18 mouse cellular contexts compared by ENCODE assay signal in genomic region chr7:68097081-68097836, GRCm38 (mm10).
DNase-seq lines count a peak whose midpoint lies in the region; ATAC-seq and TF ChIP-seq lines count a peak whose summit lies in the region.
"Had no signal": no experiment of that assay in that cellular context is flagged by ENCODE, and none has a peak within 500 bp of the region (broad histone marks: within the 10 kb centered on the region; RNA-seq: fewer than 3 reads in every experiment).

No protein-coding gene starts in this region.

- DNase-seq in heart, postnatal 10 days, result no peak
- DNase-seq in liver, postnatal 0 days, result no peak
- no peak for DNase-seq in liver, embryonic 11.5 days (ENCODE audit: low spot score)
- no peak for DNase-seq in left cerebral cortex, postnatal 14 days (ENCODE audit: low spot score in 2 of 2)
- DNase-seq: cerebellum, adult 18-20 months; gastrocnemius, postnatal 25 days; lung, adult 2 months; lung, postnatal 4 days; thymus, adult 2 months had no signal

- TF ChIP-seq CTCF in liver, postnatal 0 days (IDR thresholded peaks at IDR 0.05; ENCODE audit: low read depth), result no peak

- 73% methylated on average over 7 of the region's 7 CpGs for WGBS in heart, embryonic 13.5 days
- WGBS in liver, postnatal 0 days (ENCODE audit: insufficient replicate concordance), result 81% methylated on average over 7 of the region's 7 CpGs
- WGBS in liver, embryonic 11.5 days, result 86% methylated on average over 7 of the region's 7 CpGs
- 68% methylated on average over 7 of the region's 7 CpGs for WGBS in kidney, embryonic 15.5 days

- ATAC-seq in heart, embryonic 13.5 days (ENCODE audit: extremely low read depth, insufficient number of reproducible peaks, low FRiP score, low TSS enrichment), result no peak
- peak; percentile 40 for ATAC-seq in liver, postnatal 0 days
- no peak for ATAC-seq in liver, embryonic 11.5 days (replicated peaks; ENCODE audit: low FRiP score)
- 0 out of 2 replicates have a peak, but pooled peaks have one; percentile 27 for ATAC-seq in kidney, embryonic 15.5 days (replicated peaks; ENCODE audit: low FRiP score)
- no peak for ATAC-seq in erythroid progenitor cell, adult 5-6 weeks (replicated peaks; ENCODE audit: low FRiP score, poor library complexity, severe bottlenecking)

- no peak for TF ChIP-seq EP300 in liver, postnatal 0 days (IDR thresholded peaks at IDR 0.05; ENCODE audit: low read depth)

- no peaks in the 10 kb centered on the region for H3K27me3 ChIP-seq in heart, embryonic 13.5 days (replicated peaks)
- H3K27me3 ChIP-seq in liver, postnatal 0 days (ENCODE audit: insufficient read depth, low read length), result peaks cover 36% of the 10 kb centered on the region
- no peaks in the 10 kb centered on the region for H3K27me3 ChIP-seq in liver, embryonic 11.5 days (replicated peaks; ENCODE audit: control insufficient read depth, insufficient read depth, low read length)
- no peaks in the 10 kb centered on the region for H3K27me3 ChIP-seq in kidney, embryonic 15.5 days
- H3K27me3 ChIP-seq: limb, embryonic 13.5 days; neural tube, embryonic 13.5 days; stomach, embryonic 15.5 days had no signal

- H3K4me2 ChIP-seq in heart, embryonic 13.5 days, result no peak overlapping the region
- H3K4me2 ChIP-seq in liver, postnatal 0 days (ENCODE audit: low read depth, low read length), result no peak overlapping the region
- no peak overlapping the region for H3K4me2 ChIP-seq in liver, embryonic 11.5 days
- no peak overlapping the region for H3K4me2 ChIP-seq in kidney, embryonic 15.5 days
- H3K4me2 ChIP-seq: limb, embryonic 13.5 days; midbrain, embryonic 11.5 days; neural tube, embryonic 13.5 days; stomach, embryonic 15.5 days had no signal

- H3K36me3 ChIP-seq in heart, embryonic 13.5 days, result peaks cover 10% of the 10 kb centered on the region; the same call in 1 of the 2 replicates
- H3K36me3 ChIP-seq in liver, postnatal 0 days (replicated peaks; ENCODE audit: insufficient read depth, low read length), result no peaks in the 10 kb centered on the region
- no peaks in the 10 kb centered on the region for H3K36me3 ChIP-seq in liver, embryonic 11.5 days (ENCODE audit: control insufficient read depth, insufficient read depth, low read length)
- no peaks in the 10 kb centered on the region for H3K36me3 ChIP-seq in kidney, embryonic 15.5 days
- H3K36me3 ChIP-seq: neural tube, embryonic 13.5 days; stomach, embryonic 15.5 days had no signal

- H3K4me1 ChIP-seq in heart, embryonic 13.5 days, result peaks cover 46% of the 10 kb centered on the region
- H3K4me1 ChIP-seq in liver, postnatal 0 days (ENCODE audit: insufficient read depth), result peaks cover 14% of the 10 kb centered on the region; the same call in 1 of the 2 replicates
- peaks cover 25% of the 10 kb centered on the region for H3K4me1 ChIP-seq in liver, embryonic 11.5 days (replicated peaks; ENCODE audit: control insufficient read depth, insufficient read depth, low read length)
- peaks cover 46% of the 10 kb centered on the region for H3K4me1 ChIP-seq in kidney, embryonic 15.5 days

- H3K9ac ChIP-seq in heart, embryonic 13.5 days, result no peak overlapping the region
- H3K9ac ChIP-seq in liver, postnatal 0 days (replicated peaks), result no peak overlapping the region
- no peak overlapping the region for H3K9ac ChIP-seq in liver, embryonic 11.5 days (ENCODE audit: low read depth, low read length)
- H3K9ac ChIP-seq in kidney, embryonic 15.5 days, result no peak overlapping the region
- H3K9ac ChIP-seq: limb, embryonic 13.5 days; neural tube, embryonic 13.5 days; stomach, embryonic 15.5 days had no signal

- H3K9me3 ChIP-seq in heart, embryonic 13.5 days, result no peaks in the 10 kb centered on the region
- H3K9me3 ChIP-seq in liver, postnatal 0 days (ENCODE audit: low read length), result no peaks in the 10 kb centered on the region
- H3K9me3 ChIP-seq in liver, embryonic 11.5 days (ENCODE audit: control insufficient read depth, low read length), result no peaks in the 10 kb centered on the region
- H3K9me3 ChIP-seq in kidney, embryonic 15.5 days (replicated peaks), result no peaks in the 10 kb centered on the region
- H3K9me3 ChIP-seq: heart, embryonic 10.5 days; limb, embryonic 13.5 days; neural tube, embryonic 13.5 days; stomach, embryonic 15.5 days had no signal

- 0 out of 2 replicates have a peak overlapping the region, but pooled peaks have one; percentile 0 for H3K27ac ChIP-seq in heart, embryonic 13.5 days (replicated peaks)
- no peak overlapping the region for H3K27ac ChIP-seq in liver, postnatal 0 days (ENCODE audit: low read depth)
- H3K27ac ChIP-seq in liver, embryonic 11.5 days (ENCODE audit: low read depth, low read length), result no peak overlapping the region
- H3K27ac ChIP-seq in kidney, embryonic 15.5 days, result peak overlapping the region; percentile 28
- H3K27ac ChIP-seq: heart, embryonic 10.5 days; limb, embryonic 13.5 days; neural tube, embryonic 13.5 days; stomach, embryonic 15.5 days had no signal

- intact Hi-C loops in heart, postnatal 10 days (cut with DNase I), result no loop called here
- intact Hi-C loops in left cerebral cortex, postnatal 14 days (cut with DNase I), result no loop called here

- H3K4me3 ChIP-seq in heart, embryonic 13.5 days, result no peak overlapping the region
- no peak overlapping the region for H3K4me3 ChIP-seq in liver, postnatal 0 days (ENCODE audit: low read depth, low read length)
- H3K4me3 ChIP-seq in liver, embryonic 11.5 days (ENCODE audit: low read depth, low read length), result no peak overlapping the region
- no peak overlapping the region for H3K4me3 ChIP-seq in kidney, embryonic 15.5 days (replicated peaks)
- H3K4me3 ChIP-seq: erythroblast, embryonic 14.5 days; heart, embryonic 10.5 days; limb, embryonic 13.5 days; neural tube, embryonic 13.5 days; stomach, embryonic 15.5 days had no signal

Comparison
In these comparisons a context has a peak if more than half of its experiments do, and no peak if none do; other contexts are left out.
1. ATAC-seq: peak in liver, postnatal 0 days (single experiment) and kidney, embryonic 15.5 days (single experiment); none in heart, embryonic 13.5 days (single experiment), liver, embryonic 11.5 days (single experiment) and erythroid progenitor cell, adult 5-6 weeks (single experiment).
2. H3K27ac ChIP-seq: peak in heart, embryonic 13.5 days (single experiment) and kidney, embryonic 15.5 days (single experiment); none in liver, postnatal 0 days (single experiment) and liver, embryonic 11.5 days (single experiment).